Mouse (Mus musculus) telencephalon, adult 2 months (tissue): ENCODE measurements around the gene Pald1.
A peak's percentile ranks its signal among the peaks of the same experiment; 100 is the strongest.

Experiments
- DNase-seq: peaks from one replicate; pipeline ENCODE4 v3.0.0-alpha.2; 2011; ENCODE audit warnings: low read depth, low spot score

The Pald1 gene

GRCm38 (mm10) chr10:61370273-61370979 lies 12.9 kb downstream of the Pald1 start:
- DNase-seq: no peak

GRCm38 (mm10) chr10:61369755-61370154 lies 13.6 kb downstream of the Pald1 start:
- DNase-seq: no peak

- no peak for DNase-seq
Measured at GRCm38 (mm10) chr10:61365902-61366301, 17.4 kb downstream of the Pald1 start.

GRCm38 (mm10) chr10:61364431-61364830 lies 18.9 kb downstream of the Pald1 start:
- DNase-seq: no peak

- no peak for DNase-seq
Measured at GRCm38 (mm10) chr10:61362992-61363391, 20.3 kb downstream of the Pald1 start.

- no peak for DNase-seq
Measured at GRCm38 (mm10) chr10:61362483-61362882, 20.8 kb downstream of the Pald1 start.

- no peak for DNase-seq
Measured at GRCm38 (mm10) chr10:61360667-61361066, 22.7 kb downstream of the Pald1 start.

- no peak for DNase-seq
Measured at GRCm38 (mm10) chr10:61359411-61359810, 23.9 kb downstream of the Pald1 start.

GRCm38 (mm10) chr10:61357658-61358057 lies 25.7 kb downstream of the Pald1 start:
- no peak for DNase-seq

- DNase-seq: no peak
Measured at GRCm38 (mm10) chr10:61356568-61356967, 26.8 kb downstream of the Pald1 start.

- no peak for DNase-seq
Measured at GRCm38 (mm10) chr10:61356095-61356494, 27.2 kb downstream of the Pald1 start.

GRCm38 (mm10) chr10:61355611-61356010 lies 27.7 kb downstream of the Pald1 start:
- no peak for DNase-seq

- DNase-seq: no peak
Measured at GRCm38 (mm10) chr10:61351216-61351615, 32.1 kb downstream of the Pald1 start.

- no peak for DNase-seq
Measured at GRCm38 (mm10) chr10:61346374-61346773, 37.0 kb downstream of the Pald1 start.

- no peak for DNase-seq
Measured at GRCm38 (mm10) chr10:61345179-61345578, 38.2 kb downstream of the Pald1 start.

GRCm38 (mm10) chr10:61343950-61344349 lies 39.4 kb downstream of the Pald1 start:
- DNase-seq: no peak

- no peak for DNase-seq
Measured at GRCm38 (mm10) chr10:61342750-61343149, 40.6 kb downstream of the Pald1 start.

- peak; percentile 8 for DNase-seq
Measured at GRCm38 (mm10) chr10:61341557-61341956, 41.8 kb downstream of the Pald1 start.

- no peak for DNase-seq
Measured at GRCm38 (mm10) chr10:61341045-61341444, 42.3 kb downstream of the Pald1 start.

- no peak for DNase-seq
Measured at GRCm38 (mm10) chr10:61340247-61340646, 43.1 kb downstream of the Pald1 start.

GRCm38 (mm10) chr10:61339216-61339615 lies 44.1 kb downstream of the Pald1 start:
- no peak for DNase-seq

GRCm38 (mm10) chr10:61337665-61338064 lies 45.7 kb downstream of the Pald1 start:
- peak; percentile 12 for DNase-seq

- no peak for DNase-seq
Measured at GRCm38 (mm10) chr10:61336592-61336991, 46.7 kb downstream of the Pald1 start.

- peak; percentile 44 for DNase-seq
Measured at GRCm38 (mm10) chr10:61336137-61336536, 47.2 kb downstream of the Pald1 start.
